7 mouse cellular contexts compared by ENCODE assay signal in the genomic region with DNA sequence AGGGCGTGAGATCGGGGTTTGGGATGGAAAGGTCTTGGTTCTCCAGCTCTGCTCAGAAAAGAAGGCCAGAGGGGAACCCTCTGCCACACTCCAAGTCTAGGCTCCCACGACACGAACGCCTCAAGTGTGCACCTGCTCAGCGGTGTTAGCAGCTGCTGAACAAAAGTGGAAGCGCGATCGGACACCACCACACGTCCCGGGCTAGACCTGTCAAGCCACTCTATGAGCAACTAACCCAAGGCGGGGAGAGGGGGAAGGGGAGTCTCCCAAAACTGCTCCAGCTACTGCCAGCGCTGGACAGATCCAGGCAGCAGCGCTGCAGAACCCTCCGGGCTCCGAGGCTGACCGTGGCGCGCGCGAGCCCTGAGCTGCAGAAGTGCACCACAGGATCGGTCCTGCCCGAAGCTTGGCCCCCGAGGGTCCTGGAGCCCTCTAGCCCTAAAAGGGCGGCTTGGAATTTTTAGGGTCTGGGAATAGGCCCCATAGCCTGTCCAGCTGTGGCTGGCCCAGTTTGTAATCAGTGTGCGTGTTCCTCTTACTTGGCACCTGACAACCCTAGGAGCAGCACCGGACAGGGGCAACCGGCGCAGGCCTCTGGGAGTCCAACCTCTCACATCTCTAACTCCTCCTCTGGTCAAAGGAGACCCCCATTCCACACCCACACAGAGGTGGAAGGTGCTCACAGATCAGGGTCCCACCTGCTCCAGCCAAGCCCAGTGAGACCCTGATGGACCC. TPM values are rescaled to one million over a fixed set of nuclear protein-coding genes. Genes with fewer than 3 reads are reported as not detected.
DNase-seq lines count a peak whose midpoint lies in the region; ATAC-seq lines count a peak whose summit lies in the region.

No protein-coding gene starts in this region.

- DNase-seq in lung, postnatal 14 days = no peak
- DNase-seq in embryo, embryonic 10.5 days (ENCODE audit: low spot score) = peak; percentile 42
- no peak for DNase-seq in urinary bladder, postnatal 14 days (ENCODE audit: low spot score)

- no peak overlapping the region for H3K27ac ChIP-seq in lung, embryonic 15.5 days
- H3K27ac ChIP-seq in hindbrain, embryonic 15.5 days (replicated peaks) = peak overlapping the region; percentile 88
- no peak overlapping the region for H3K27ac ChIP-seq in midbrain, embryonic 12.5 days (replicated peaks)

- no peak overlapping the region for H3K4me3 ChIP-seq in lung, embryonic 15.5 days
- peak overlapping the region; percentile 76 for H3K4me3 ChIP-seq in hindbrain, embryonic 15.5 days
- H3K4me3 ChIP-seq in midbrain, embryonic 12.5 days = peak overlapping the region; percentile 65

- peaks cover 69% of the 10 kb centered on the region for H3K27me3 ChIP-seq in lung, embryonic 15.5 days
- peaks cover 16% of the 10 kb centered on the region for H3K27me3 ChIP-seq in hindbrain, embryonic 15.5 days
- peaks cover 70% of the 10 kb centered on the region for H3K27me3 ChIP-seq in midbrain, embryonic 12.5 days

- peak overlapping the region; percentile 71; the same call in 1 of the 2 replicates for H3K4me2 ChIP-seq in lung, embryonic 15.5 days
- H3K4me2 ChIP-seq in hindbrain, embryonic 15.5 days = peak overlapping the region; percentile 80
- peak overlapping the region; percentile 91 for H3K4me2 ChIP-seq in midbrain, embryonic 12.5 days (replicated peaks)

- H3K4me1 ChIP-seq in lung, embryonic 15.5 days = peaks cover 9% of the 10 kb centered on the region; the same call in 1 of the 2 replicates
- peaks cover 55% of the 10 kb centered on the region for H3K4me1 ChIP-seq in hindbrain, embryonic 15.5 days (replicated peaks)
- peaks cover 24% of the 10 kb centered on the region for H3K4me1 ChIP-seq in midbrain, embryonic 12.5 days

- no peak overlapping the region for H3K9ac ChIP-seq in lung, embryonic 15.5 days
- peak overlapping the region; percentile 90 for H3K9ac ChIP-seq in hindbrain, embryonic 15.5 days
- H3K9ac ChIP-seq in midbrain, embryonic 12.5 days (replicated peaks) = peak overlapping the region; percentile 71; the same call in 1 of the 2 replicates

- ATAC-seq in lung, embryonic 15.5 days (ENCODE audit: borderline replicate concordance, extremely low read depth, low FRiP score, low TSS enrichment) = 0 out of 2 replicates have a peak, but pooled peaks have one; percentile 25
- peak; percentile 20 for ATAC-seq in hindbrain, embryonic 15.5 days (ENCODE audit: low FRiP score, low read depth)
- ATAC-seq in midbrain, embryonic 12.5 days (ENCODE audit: low FRiP score, low read depth) = peak; percentile 50; the same call in 1 of the 2 replicates
- ATAC-seq in megakaryocyte progenitor cell, adult 5-6 weeks (replicated peaks; ENCODE audit: poor library complexity) = no peak

- WGBS in lung, embryonic 15.5 days = 3% methylated on average over 29 of the region's 29 CpGs
- WGBS in hindbrain, embryonic 15.5 days = 2% methylated on average over 29 of the region's 29 CpGs
- WGBS in midbrain, embryonic 12.5 days = 3% methylated on average over 29 of the region's 29 CpGs

- no peaks in the 10 kb centered on the region for H3K36me3 ChIP-seq in lung, embryonic 15.5 days
- H3K36me3 ChIP-seq in hindbrain, embryonic 15.5 days = no peaks in the 10 kb centered on the region
- H3K36me3 ChIP-seq in midbrain, embryonic 12.5 days = no peaks in the 10 kb centered on the region

- no peaks in the 10 kb centered on the region for H3K9me3 ChIP-seq in lung, embryonic 15.5 days
- H3K9me3 ChIP-seq in hindbrain, embryonic 15.5 days = no peaks in the 10 kb centered on the region
- H3K9me3 ChIP-seq in midbrain, embryonic 12.5 days = no peaks in the 10 kb centered on the region

RNA-seq across cellular contexts. Expression of gene Gabbr2, which starts 1.2 kb away (rescaled TPM):
- 0.04 TPM in 1 of 2 replicates, not detected in the other for polyA plus RNA-seq in lung, embryonic 15.5 days (2015; fragmentation: Nextera tagmentation; extraction: Ambion mirVana)
- 14.7 and 17.2 TPM in 2 replicates for polyA plus RNA-seq in hindbrain, embryonic 15.5 days (2015; fragmentation: Nextera tagmentation; extraction: Ambion mirVana)
- 0.68 and 0.69 TPM in 2 replicates for polyA plus RNA-seq in midbrain, embryonic 12.5 days (2016; fragmentation: Nextera tagmentation; extraction: Ambion mirVana)
- total RNA-seq in megakaryocyte progenitor cell, adult 5-6 weeks (2015) = 0.02 TPM in 1 of 2 replicates, not detected in the other
- not detected in 2 replicates for total RNA-seq in megakaryocyte progenitor cell, adult 5-6 weeks (2017)
